Comparison of ENCODE assay signal across 9 mouse cellular contexts in genomic region chr5:45424021-45424886, GRCm38 (mm10). TPM values are rescaled to one million over a fixed set of nuclear protein-coding genes. Genes with fewer than 3 reads are reported as not detected.
DNase-seq lines count a peak whose midpoint lies in the region; ATAC-seq and TF ChIP-seq lines count a peak whose summit lies in the region.
"Had no signal": no experiment of that assay in that cellular context is flagged by ENCODE, and none has a peak within 500 bp of the region (broad histone marks: within the 10 kb centered on the region; RNA-seq: fewer than 3 reads in every experiment).

No protein-coding gene starts in this region.

- no peaks in the 10 kb centered on the region for H3K9me3 ChIP-seq in liver, embryonic 13.5 days (replicated peaks)
- no peaks in the 10 kb centered on the region for H3K9me3 ChIP-seq in neural tube, embryonic 14.5 days (ENCODE audit: control insufficient read depth, low read length)

- H3K4me3 ChIP-seq in bone marrow, adult 2 months (replicated peaks; ENCODE audit: control insufficient read depth, low read depth, low read length), result no peak overlapping the region
- no peak overlapping the region for H3K4me3 ChIP-seq in liver, embryonic 13.5 days (replicated peaks)
- H3K4me3 ChIP-seq in neural tube, embryonic 14.5 days (ENCODE audit: low read depth, low read length), result no peak overlapping the region

- peak; percentile 69 for TF ChIP-seq CTCF in bone marrow, adult 2 months (IDR thresholded peaks at IDR 0.05; ENCODE audit: control insufficient read depth, insufficient read depth, low read length)

- no peak overlapping the region for H3K27ac ChIP-seq in bone marrow, adult 2 months (ENCODE audit: control insufficient read depth, insufficient read depth, low read depth, low read length, poor library complexity)
- no peak overlapping the region for H3K27ac ChIP-seq in liver, embryonic 13.5 days
- no peak overlapping the region for H3K27ac ChIP-seq in neural tube, embryonic 14.5 days (ENCODE audit: low read depth, low read length)

- no peaks in the 10 kb centered on the region for H3K4me1 ChIP-seq in bone marrow, adult 2 months (ENCODE audit: control insufficient read depth, insufficient read depth, low read length)
- peaks cover 9% of the 10 kb centered on the region; the same call in 1 of the 2 replicates for H3K4me1 ChIP-seq in liver, embryonic 13.5 days (replicated peaks)
- no peaks in the 10 kb centered on the region for H3K4me1 ChIP-seq in neural tube, embryonic 14.5 days (ENCODE audit: control insufficient read depth, insufficient read depth, low read length)

- TF ChIP-seq POLR2A in bone marrow, adult 2 months (IDR thresholded peaks at IDR 0.05; ENCODE audit: borderline replicate concordance, control insufficient read depth, low read depth, low read length), result no peak

- peak; percentile 69; the same call in 1 of the 2 replicates for ATAC-seq in erythroblast, adult 5-6 weeks (replicated peaks; ENCODE audit: low FRiP score, poor library complexity, severe bottlenecking)
- no peak for ATAC-seq in liver, embryonic 13.5 days (ENCODE audit: low read depth)
- peak; percentile 95 for ATAC-seq in neural tube, embryonic 14.5 days (ENCODE audit: low read depth)

- H3K36me3 ChIP-seq in liver, embryonic 13.5 days, result no peaks in the 10 kb centered on the region
- H3K36me3 ChIP-seq in neural tube, embryonic 14.5 days (ENCODE audit: control insufficient read depth, insufficient read depth, low read length), result no peaks in the 10 kb centered on the region

- H3K4me2 ChIP-seq in liver, embryonic 13.5 days, result no peak overlapping the region
- no peak overlapping the region for H3K4me2 ChIP-seq in neural tube, embryonic 14.5 days (ENCODE audit: low read depth, low read length)

- DNase-seq in ovary, postnatal 36 days (ENCODE audit: low spot score), result peak; percentile 28
- DNase-seq in ovary, adult 18-20 months (ENCODE audit: low spot score), result no peak
- peak; percentile 54 for DNase-seq in induced T-regulatory cell, adult 2 months (ENCODE audit: low read depth)
- DNase-seq in liver, embryonic 13.5 days, result peak; percentile 7
- DNase-seq in urinary bladder, postnatal 4 days (ENCODE audit: low spot score in 2 of 2), result peak; percentile 17 to 71

- 32% methylated on average over 8 of the region's 8 CpGs for WGBS in bone marrow, adult 2 months
- WGBS in liver, embryonic 13.5 days (ENCODE audit: insufficient replicate concordance), result 34% methylated on average over 8 of the region's 8 CpGs
- WGBS in neural tube, embryonic 14.5 days, result 44% methylated on average over 8 of the region's 8 CpGs

- H3K9ac ChIP-seq in liver, embryonic 13.5 days, result no peak overlapping the region
- H3K9ac ChIP-seq in neural tube, embryonic 14.5 days (replicated peaks; ENCODE audit: low read depth, low read length), result no peak overlapping the region

- H3K27me3 ChIP-seq in liver, embryonic 13.5 days, result no peaks in the 10 kb centered on the region
- no peaks in the 10 kb centered on the region for H3K27me3 ChIP-seq in neural tube, embryonic 14.5 days (ENCODE audit: control insufficient read depth, insufficient read depth, low read length)

RNA-seq across cellular contexts. Expression of gene Qdpr, which starts 25.8 kb away (rescaled TPM):
- 25.8 and 27.6 TPM in 2 replicates for polyA plus RNA-seq in bone marrow, adult 2 months (2011; ENCODE audit: insufficient read depth, insufficient read length, low replicate concordance, missing spikeins)
- 9.6 and 22.3 TPM in 2 replicates for total RNA-seq in erythroblast, adult 5-6 weeks (2015; ENCODE audit: low replicate concordance)
- 3.5 and 4.0 TPM in 2 replicates for total RNA-seq in erythroblast, adult 5-6 weeks (2017; ENCODE audit: low replicate concordance)
- 73.6 and 78.6 TPM in 2 replicates for polyA plus RNA-seq in liver, embryonic 13.5 days (2015; fragmentation: Nextera tagmentation; extraction: Ambion mirVana)
- polyA plus RNA-seq in neural tube, embryonic 14.5 days (2014; fragmentation: Nextera tagmentation; extraction: Ambion mirVana), result 104 TPM in 2 replicates

RNA-seq across cellular contexts. Expression of gene Clrn2, which starts 29.3 kb away (rescaled TPM):
- polyA plus RNA-seq in bone marrow, adult 2 months (2011; ENCODE audit: insufficient read depth, insufficient read length, low replicate concordance, missing spikeins), result not detected in 2 replicates
- total RNA-seq in erythroblast, adult 5-6 weeks (2015; ENCODE audit: low replicate concordance), result not detected in 2 replicates
- not detected in 2 replicates for total RNA-seq in erythroblast, adult 5-6 weeks (2017; ENCODE audit: low replicate concordance)
- polyA plus RNA-seq in liver, embryonic 13.5 days (2015; fragmentation: Nextera tagmentation; extraction: Ambion mirVana), result not detected in 2 replicates
- 0.30 TPM in 1 of 2 replicates, not detected in the other for polyA plus RNA-seq in neural tube, embryonic 14.5 days (2014; fragmentation: Nextera tagmentation; extraction: Ambion mirVana)
- polyA plus RNA-seq: gonadal fat pad, adult 2 months had no signal
